Mouse (Mus musculus) small intestine, adult 2 months (tissue): Measurements from ENCODE around the gene Rhbg.

Experiments
- CTCF ChIP-seq: fragments of 200-500 bp; IDR thresholded peaks from 2 replicates; pipeline ENCODE4 v1.5.1; 2012; ENCODE audit warnings: low read depth, mild to moderate bottlenecking, control low read depth, inconsistent platforms, low read length, moderate library complexity, mixed read lengths; ENCODE audit not compliant: insufficient replicate concordance, insufficient read length; ENCODE audit errors: extremely low read depth
- POLR2A ChIP-seq: fragments of 200-500 bp; IDR thresholded peaks from 2 replicates; pipeline ENCODE4 v1.6.1; 2012; ENCODE audit warnings: low read depth, mild to moderate bottlenecking, control low read depth, inconsistent platforms, low read length, moderate library complexity

GRCm38 (mm10) chr3:88222446-88222845 lies 32.1 kb downstream of the Rhbg start:
- no peak for TF ChIP-seq POLR2A
- TF ChIP-seq CTCF = no peak
